Mouse (Mus musculus) embryonic fibroblast, embryonic 13.5 days (primary cell): ENCODE data around the gene Atat1.
"Not testable (repeated sequence)": the region's sequence is repeated elsewhere in the genome, so short reads cannot be mapped to it uniquely, and the experiment has no call there.

Source experiments
- CTCF ChIP-seq: IDR thresholded peaks from 2 replicates; pipeline ENCODE4 v1.5.1; 2011; ENCODE audit warnings: mild to moderate bottlenecking, control low read depth, low read length, moderate library complexity, borderline replicate concordance; ENCODE audit not compliant: insufficient read depth
- POLR2A ChIP-seq: IDR thresholded peaks from 2 replicates; pipeline ENCODE4 v1.6.1; 2011; ENCODE audit warnings: low read depth, mild to moderate bottlenecking, control low read depth, low read length, moderate library complexity

DNA sequence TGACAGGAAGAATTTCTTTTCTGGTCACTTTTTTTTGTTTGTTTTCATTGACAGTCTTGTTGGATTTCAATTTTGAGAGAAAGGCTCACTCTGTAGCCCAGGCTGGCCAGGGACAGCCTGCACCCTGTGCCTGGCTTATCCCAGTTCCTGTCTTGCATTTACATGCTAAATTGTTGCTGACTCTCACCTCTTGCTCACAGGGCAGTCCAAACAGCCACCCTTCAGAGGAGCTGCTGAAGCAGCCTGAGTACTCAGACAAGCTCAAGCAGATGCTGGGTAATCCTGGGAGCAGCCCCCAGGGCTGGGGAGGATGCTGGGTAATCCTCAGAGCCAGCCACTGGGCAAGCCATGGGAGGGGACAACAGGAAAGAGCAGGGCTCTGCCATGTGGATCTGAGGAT, 41.1 kb upstream of the Atat1 start:
- not testable (repeated sequence) for TF ChIP-seq POLR2A, CTCF
